Mouse (Mus musculus): ENCODE measurements at regions not wholly inside any gene's neighbourhood (a gene's known extent, or its start where the extent isn't known, plus 50 kb on each side); places are given as distances from the start of the nearest gene placed in this dataset.

DNA sequence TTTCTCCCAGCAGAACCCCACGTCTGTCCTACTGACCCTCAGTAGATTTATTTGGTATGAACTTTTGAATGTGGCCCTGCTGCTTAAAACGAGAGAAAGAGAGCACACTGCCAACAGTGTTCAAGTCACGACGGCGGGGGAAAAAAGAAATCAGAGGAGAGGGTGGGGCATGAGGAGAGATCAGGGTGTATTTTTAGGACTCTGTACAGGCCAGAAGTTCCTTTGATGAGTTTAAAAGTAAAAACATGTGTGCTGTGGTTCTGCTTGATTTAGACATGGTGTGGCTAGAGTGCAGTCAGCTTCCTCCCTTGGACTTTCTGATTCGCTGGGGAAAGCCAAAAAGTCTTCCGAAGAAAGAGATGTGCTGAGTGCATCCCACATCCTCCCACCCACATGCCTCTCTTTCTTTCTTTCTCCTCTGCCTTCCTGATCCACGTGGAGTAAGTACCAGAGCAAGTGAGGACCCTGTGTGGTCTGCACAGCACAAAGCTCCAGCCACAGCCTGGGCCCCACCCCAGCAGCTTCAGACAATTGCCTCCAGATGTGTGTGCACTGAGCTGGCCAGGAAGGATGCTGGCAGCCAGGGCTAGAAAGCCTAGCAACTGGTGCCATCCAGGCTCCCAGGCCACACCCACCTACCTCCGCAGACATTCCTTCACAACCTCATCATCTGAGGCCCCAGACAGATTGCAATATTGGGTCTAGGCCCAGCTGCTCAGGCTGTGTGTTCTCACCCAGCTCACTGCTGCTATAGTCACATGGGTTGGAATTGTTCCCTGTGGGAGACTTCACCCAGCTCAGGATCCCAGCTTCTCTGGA lies 78.5 kb upstream of the Cdh5 start:
- no peak for DNase-seq (ENCODE audit: low read depth, low spot score)
- no peak overlapping the region for H3K9ac ChIP-seq (ENCODE audit: insufficient read depth, low read depth, low read length, poor library complexity, severe bottlenecking)
- TF ChIP-seq MAFK (IDR thresholded peaks at IDR 0.05; ENCODE audit: insufficient read depth, low read depth, low read length) (no peak), ZC3H11A (IDR thresholded peaks at IDR 0.05; ENCODE audit: borderline replicate concordance, low read depth, low read length) (no peak), CHD2 (IDR thresholded peaks at IDR 0.05; ENCODE audit: low read depth, low read length) (no peak), HCFC1 (IDR thresholded peaks at IDR 0.05; ENCODE audit: borderline replicate concordance, insufficient read depth, low read length) (no peak), ZNF384 (IDR thresholded peaks at IDR 0.05; ENCODE audit: low read depth, low read length) (no peak)
- H3K9me3 ChIP-seq (ENCODE audit: control insufficient read depth, insufficient read depth, low read depth, low read length) = no peaks in the 10 kb centered on the region
- in situ Hi-C loops (cut with MboI; ENCODE audit: low sequenced_read_pairs in 2 of 2, unreplicated experiment in 2 of 2) = no loop called here
- no peaks in the 10 kb centered on the region for H3K36me3 ChIP-seq (ENCODE audit: control insufficient read depth, insufficient read depth, low read length, poor library complexity, severe bottlenecking)
- no peak overlapping the region for H3K27ac ChIP-seq (ENCODE audit: insufficient read depth, low read depth, low read length, poor library complexity, severe bottlenecking)
- H3K4me1 ChIP-seq (ENCODE audit: control insufficient read depth in 2 of 2, insufficient read depth in 2 of 2, low read length in 2 of 2, poor library complexity in 1 of 2) = no peaks in the 10 kb centered on the region
- no peak overlapping the region for H3K4me3 ChIP-seq (ENCODE audit: insufficient read depth in 1 of 2, low read depth in 1 of 2, low read length in 2 of 2, poor library complexity in 1 of 2, severe bottlenecking in 1 of 2)

DNA sequence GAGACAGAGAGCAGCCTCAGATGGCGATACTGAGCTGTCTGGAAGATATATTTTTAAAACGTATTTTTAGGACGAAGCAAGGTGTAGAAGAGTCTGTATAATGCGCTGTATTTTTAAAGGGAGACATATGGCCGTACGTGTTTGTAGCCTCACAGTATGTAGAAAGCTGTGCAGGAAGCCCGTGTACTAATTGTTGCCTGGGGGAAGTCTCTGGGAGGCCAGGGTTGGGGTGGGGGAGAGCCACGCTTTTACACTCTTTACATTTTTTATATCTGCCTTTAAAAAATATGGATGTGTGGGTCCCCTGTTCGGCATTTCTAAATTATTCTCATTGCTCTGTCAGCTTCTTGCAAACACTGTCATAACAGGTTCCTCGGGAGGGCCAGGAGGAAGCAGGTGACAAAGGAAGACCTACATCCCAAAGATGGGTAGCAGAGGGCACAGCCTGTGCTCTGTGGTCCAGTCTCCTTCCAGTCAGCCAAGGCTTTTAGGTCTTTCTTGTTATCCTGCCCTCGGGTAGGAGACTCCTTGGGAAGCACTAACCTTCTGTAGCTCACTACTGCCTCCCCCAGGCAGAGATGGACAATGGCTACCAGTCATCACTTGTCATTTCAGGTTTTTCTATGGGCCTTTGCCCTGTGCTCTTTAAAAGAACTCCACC lies 74.1 kb upstream of the Cdh5 start:
- H3K4me3 ChIP-seq (ENCODE audit: insufficient read depth in 1 of 2, low read depth in 1 of 2, low read length in 2 of 2, poor library complexity in 1 of 2, severe bottlenecking in 1 of 2) = no peak overlapping the region
- no peaks in the 10 kb centered on the region for H3K4me1 ChIP-seq (ENCODE audit: control insufficient read depth in 2 of 2, insufficient read depth in 2 of 2, low read length in 2 of 2, poor library complexity in 1 of 2)
- no peak for DNase-seq (ENCODE audit: low read depth, low spot score)
- no peak overlapping the region for H3K27ac ChIP-seq (ENCODE audit: insufficient read depth, low read depth, low read length, poor library complexity, severe bottlenecking)
- in situ Hi-C loops (cut with MboI; ENCODE audit: low sequenced_read_pairs in 2 of 2, unreplicated experiment in 2 of 2) = no loop called here
- no peaks in the 10 kb centered on the region for H3K9me3 ChIP-seq (ENCODE audit: control insufficient read depth, insufficient read depth, low read depth, low read length)
- H3K36me3 ChIP-seq (ENCODE audit: control insufficient read depth, insufficient read depth, low read length, poor library complexity, severe bottlenecking) = no peaks in the 10 kb centered on the region
- no peak overlapping the region for H3K9ac ChIP-seq (ENCODE audit: insufficient read depth, low read depth, low read length, poor library complexity, severe bottlenecking)
- TF ChIP-seq ZC3H11A (IDR thresholded peaks at IDR 0.05; ENCODE audit: borderline replicate concordance, low read depth, low read length) (0 out of 2 replicates have a peak, but pooled peaks have one; percentile 19), ZNF384 (IDR thresholded peaks at IDR 0.05; ENCODE audit: low read depth, low read length) (no peak)

DNA sequence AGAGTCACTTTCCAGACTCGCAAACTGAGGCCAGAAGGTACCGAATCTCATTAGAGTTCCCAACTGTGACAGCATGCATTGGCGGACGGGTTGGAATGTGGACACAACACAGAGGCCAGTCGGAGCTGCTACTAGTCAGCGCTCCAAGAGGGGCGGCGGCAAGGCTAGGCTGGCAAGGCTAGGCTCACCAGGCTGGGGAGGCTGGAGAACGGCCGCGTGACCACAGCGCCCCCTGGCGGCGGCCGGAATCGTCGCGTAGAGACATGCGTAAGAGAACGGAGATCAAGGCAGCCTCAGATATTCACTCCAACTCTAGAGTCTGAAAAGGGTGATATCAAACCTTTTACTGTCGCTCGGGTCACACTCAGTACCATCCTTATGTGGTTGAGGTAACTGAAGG lies 72.8 kb upstream of the Cdh5 start:
- DNase-seq (ENCODE audit: low read depth, low spot score) = no peak
- no peak overlapping the region for H3K4me3 ChIP-seq (ENCODE audit: insufficient read depth in 1 of 2, low read depth in 1 of 2, low read length in 2 of 2, poor library complexity in 1 of 2, severe bottlenecking in 1 of 2)
- in situ Hi-C loops (cut with MboI; ENCODE audit: low sequenced_read_pairs in 2 of 2, unreplicated experiment in 2 of 2) = no loop called here
- no peaks in the 10 kb centered on the region for H3K36me3 ChIP-seq (ENCODE audit: control insufficient read depth, insufficient read depth, low read length, poor library complexity, severe bottlenecking)
- no peak overlapping the region for H3K27ac ChIP-seq (ENCODE audit: insufficient read depth, low read depth, low read length, poor library complexity, severe bottlenecking)
- no peak overlapping the region for H3K9ac ChIP-seq (ENCODE audit: insufficient read depth, low read depth, low read length, poor library complexity, severe bottlenecking)
- no peak for TF ChIP-seq HCFC1 (IDR thresholded peaks at IDR 0.05; ENCODE audit: borderline replicate concordance, insufficient read depth, low read length)
- no peak for TF ChIP-seq ZNF384 (IDR thresholded peaks at IDR 0.05; ENCODE audit: low read depth, low read length)
- TF ChIP-seq ZC3H11A (IDR thresholded peaks at IDR 0.05; ENCODE audit: borderline replicate concordance, low read depth, low read length) = no peak; the same call in 1 of the 2 replicates
- TF ChIP-seq CHD2 (IDR thresholded peaks at IDR 0.05; ENCODE audit: low read depth, low read length) = no peak
- TF ChIP-seq MAFK (IDR thresholded peaks at IDR 0.05; ENCODE audit: insufficient read depth, low read depth, low read length) = no peak
- H3K9me3 ChIP-seq (ENCODE audit: control insufficient read depth, insufficient read depth, low read depth, low read length) = no peaks in the 10 kb centered on the region
- H3K4me1 ChIP-seq (ENCODE audit: control insufficient read depth in 2 of 2, insufficient read depth in 2 of 2, low read length in 2 of 2, poor library complexity in 1 of 2) = no peaks in the 10 kb centered on the region

DNA sequence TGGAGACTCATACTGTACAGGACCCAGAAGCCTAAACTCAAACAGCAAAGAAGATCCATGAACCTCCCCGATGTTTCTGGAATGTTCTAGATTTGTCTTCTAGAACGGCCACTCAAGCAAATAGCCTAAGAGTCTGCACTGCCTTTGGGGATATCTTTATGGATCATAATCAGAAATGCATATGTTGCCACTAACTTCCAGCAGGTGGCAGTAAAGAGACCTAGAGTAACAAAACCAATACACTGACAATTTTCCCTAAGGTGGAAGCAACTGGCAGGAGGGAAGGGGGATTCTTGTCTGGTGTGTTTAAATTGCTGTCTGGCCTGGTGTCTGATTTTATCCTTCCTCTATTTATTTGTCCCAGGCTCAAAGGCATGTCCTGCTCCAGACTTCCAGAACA lies 69.2 kb upstream of the Cdh5 start:
- Histone ChIP-seq H3K9ac (ENCODE audit: insufficient read depth, low read depth, low read length, poor library complexity, severe bottlenecking) (no peak overlapping the region), H3K4me1 (ENCODE audit: control insufficient read depth in 2 of 2, insufficient read depth in 2 of 2, low read length in 2 of 2, poor library complexity in 1 of 2) (no peaks in the 10 kb centered on the region), H3K27ac (ENCODE audit: insufficient read depth, low read depth, low read length, poor library complexity, severe bottlenecking) (no peak overlapping the region), H3K4me3 (ENCODE audit: insufficient read depth in 1 of 2, low read depth in 1 of 2, low read length in 2 of 2, poor library complexity in 1 of 2, severe bottlenecking in 1 of 2) (no peak overlapping the region), H3K9me3 (ENCODE audit: control insufficient read depth, insufficient read depth, low read depth, low read length) (no peaks in the 10 kb centered on the region), H3K36me3 (ENCODE audit: control insufficient read depth, insufficient read depth, low read length, poor library complexity, severe bottlenecking) (no peaks in the 10 kb centered on the region)
- no peak for DNase-seq (ENCODE audit: low read depth, low spot score)
- in situ Hi-C loops (cut with MboI; ENCODE audit: low sequenced_read_pairs in 2 of 2, unreplicated experiment in 2 of 2) = no loop called here
- no peak for TF ChIP-seq HCFC1 (IDR thresholded peaks at IDR 0.05; ENCODE audit: borderline replicate concordance, insufficient read depth, low read length)
- no peak for TF ChIP-seq ZC3H11A (IDR thresholded peaks at IDR 0.05; ENCODE audit: borderline replicate concordance, low read depth, low read length)
- TF ChIP-seq MAFK (IDR thresholded peaks at IDR 0.05; ENCODE audit: insufficient read depth, low read depth, low read length) = no peak
